Mouse (Mus musculus) stomach, postnatal 0 days (tissue): ENCODE data around the gene Nek9.
A peak's percentile ranks its signal among the peaks of the same experiment; 100 is the strongest.

Experiments
- CTCF ChIP-seq: IDR thresholded peaks from 2 replicates; pipeline ENCODE4 v1.5.1; 2016; ENCODE audit warnings: antibody characterized with exemption, low read depth, mild to moderate bottlenecking, moderate library complexity
- EP300 ChIP-seq: optimal IDR thresholded peaks from 2 replicates; pipeline ENCODE3; 2016; ENCODE audit warnings: antibody characterized with exemption

GRCm38 (mm10) chr12:85339243-85339729 is at the start of gene Nek9:
- TF ChIP-seq CTCF (peak; percentile 24; the same call in 1 of the 2 replicates), EP300 (no peak)
